15 mouse cellular contexts compared by ENCODE assay signal in the genomic region with DNA sequence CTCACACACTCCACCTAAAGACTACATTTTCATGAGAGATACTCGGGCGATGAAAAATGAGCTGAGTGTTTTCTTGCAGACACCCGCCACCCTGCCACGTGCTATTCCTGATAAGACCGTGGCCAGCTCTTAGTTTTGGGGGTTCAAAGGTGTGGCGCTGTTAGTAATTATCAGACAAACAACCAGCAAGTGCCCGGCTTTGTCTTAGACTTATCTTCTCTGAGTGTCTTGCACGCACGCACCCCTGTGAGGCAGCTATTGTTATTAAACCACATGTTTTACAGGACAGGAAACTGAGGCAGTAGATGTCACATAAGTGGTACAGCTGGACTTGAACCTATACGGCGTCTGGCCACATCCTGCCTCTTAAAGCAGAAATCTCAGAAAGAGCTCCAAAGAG. TPM values are rescaled to one million over a fixed set of nuclear protein-coding genes. Genes with fewer than 3 reads are reported as not detected.
DNase-seq lines count a peak whose midpoint lies in the region; ATAC-seq lines count a peak whose summit lies in the region.
"Had no signal": no experiment of that assay in that cellular context is flagged by ENCODE, and none has a peak within 500 bp of the region (broad histone marks: within the 10 kb centered on the region; RNA-seq: fewer than 3 reads in every experiment).

No protein-coding gene starts in this region.

- no peaks in the 10 kb centered on the region for H3K9me3 ChIP-seq in heart, embryonic 15.5 days (replicated peaks)
- no peaks in the 10 kb centered on the region for H3K9me3 ChIP-seq in liver, embryonic 11.5 days (ENCODE audit: control insufficient read depth, low read length)
- no peaks in the 10 kb centered on the region for H3K9me3 ChIP-seq in forebrain, embryonic 14.5 days (replicated peaks; ENCODE audit: control insufficient read depth, low read length)
- H3K9me3 ChIP-seq: embryonic facial prominence, embryonic 13.5 days; forebrain, embryonic 15.5 days; limb, embryonic 15.5 days had no signal

- H3K27me3 ChIP-seq in heart, embryonic 15.5 days: no peaks in the 10 kb centered on the region
- no peaks in the 10 kb centered on the region for H3K27me3 ChIP-seq in liver, embryonic 11.5 days (replicated peaks; ENCODE audit: control insufficient read depth, insufficient read depth, low read length)
- H3K27me3 ChIP-seq in forebrain, embryonic 14.5 days (replicated peaks; ENCODE audit: control insufficient read depth, insufficient read depth, low read length): no peaks in the 10 kb centered on the region
- H3K27me3 ChIP-seq: embryonic facial prominence, embryonic 13.5 days; forebrain, embryonic 15.5 days; limb, embryonic 15.5 days had no signal

- no peaks in the 10 kb centered on the region for H3K36me3 ChIP-seq in heart, embryonic 15.5 days
- H3K36me3 ChIP-seq in liver, embryonic 11.5 days (ENCODE audit: control insufficient read depth, insufficient read depth, low read length): no peaks in the 10 kb centered on the region
- H3K36me3 ChIP-seq in forebrain, embryonic 14.5 days (ENCODE audit: control insufficient read depth, insufficient read depth, low read length): no peaks in the 10 kb centered on the region
- H3K36me3 ChIP-seq: embryonic facial prominence, embryonic 13.5 days; forebrain, embryonic 15.5 days; limb, embryonic 15.5 days had no signal

- H3K4me1 ChIP-seq in heart, embryonic 15.5 days (replicated peaks): peaks cover 39% of the 10 kb centered on the region
- H3K4me1 ChIP-seq in liver, embryonic 11.5 days (replicated peaks; ENCODE audit: control insufficient read depth, insufficient read depth, low read length): peaks cover 48% of the 10 kb centered on the region
- no peaks in the 10 kb centered on the region for H3K4me1 ChIP-seq in forebrain, embryonic 14.5 days (ENCODE audit: control insufficient read depth, insufficient read depth, low read length)
- H3K4me1 ChIP-seq: forebrain, embryonic 15.5 days had no signal

- H3K27ac ChIP-seq in heart, embryonic 15.5 days: 0 out of 2 replicates have a peak overlapping the region, but pooled peaks have one; percentile 0
- H3K27ac ChIP-seq in liver, embryonic 11.5 days (ENCODE audit: low read depth, low read length): peak overlapping the region; percentile 93
- no peak overlapping the region for H3K27ac ChIP-seq in forebrain, embryonic 14.5 days (ENCODE audit: low read depth, low read length)
- H3K27ac ChIP-seq: embryonic facial prominence, embryonic 13.5 days; forebrain, embryonic 15.5 days; kidney, postnatal 0 days; limb, embryonic 15.5 days had no signal

- no peak overlapping the region for H3K9ac ChIP-seq in heart, embryonic 15.5 days
- peak overlapping the region; percentile 45 for H3K9ac ChIP-seq in liver, embryonic 11.5 days (ENCODE audit: low read depth, low read length)
- no peak overlapping the region for H3K9ac ChIP-seq in forebrain, embryonic 14.5 days (ENCODE audit: low read length)
- H3K9ac ChIP-seq: embryonic facial prominence, embryonic 13.5 days; forebrain, embryonic 15.5 days; limb, embryonic 15.5 days had no signal

- no peak for ATAC-seq in heart, embryonic 15.5 days (replicated peaks; ENCODE audit: insufficient number of reproducible peaks, insufficient read depth, low FRiP score, low read depth)
- ATAC-seq in liver, embryonic 11.5 days (replicated peaks; ENCODE audit: low FRiP score): peak; percentile 86
- ATAC-seq in forebrain, embryonic 14.5 days: no peak
- no peak for ATAC-seq in cerebellum, adult (ENCODE audit: insufficient number of reproducible peaks, low FRiP score, low TSS enrichment)
- ATAC-seq: forebrain, embryonic 15.5 days; inflammation-experienced regulatory T-cells, adult 6 months had no signal

- no peak overlapping the region for H3K4me2 ChIP-seq in heart, embryonic 15.5 days
- H3K4me2 ChIP-seq in liver, embryonic 11.5 days: peak overlapping the region; percentile 33
- no peak overlapping the region for H3K4me2 ChIP-seq in forebrain, embryonic 14.5 days (ENCODE audit: low read length)
- H3K4me2 ChIP-seq: embryonic facial prominence, embryonic 13.5 days; forebrain, embryonic 15.5 days; limb, embryonic 15.5 days; midbrain, embryonic 11.5 days had no signal

- DNase-seq in heart, postnatal 4 days: no peak
- peak; percentile 73 for DNase-seq in c-Kit-negative CD71-positive TER-119-positive erythroid progenitor cells, embryonic 14.5 days (ENCODE audit: low read depth, low spot score)
- peak; percentile 45 for DNase-seq in liver, embryonic 11.5 days (ENCODE audit: low spot score)
- DNase-seq in spleen, postnatal 10 days (ENCODE audit: low spot score in 2 of 2): peak; percentile 50 to 76
- no peak for DNase-seq in forebrain, embryonic 14.5 days (ENCODE audit: low spot score)
- DNase-seq: adrenal gland, adult 8-10 months; retina, postnatal 1 day had no signal

- H3K4me3 ChIP-seq in heart, embryonic 15.5 days: no peak overlapping the region
- H3K4me3 ChIP-seq in liver, embryonic 11.5 days (ENCODE audit: low read depth, low read length): no peak overlapping the region
- no peak overlapping the region for H3K4me3 ChIP-seq in forebrain, embryonic 14.5 days (ENCODE audit: low read depth, low read length)
- H3K4me3 ChIP-seq: embryonic facial prominence, embryonic 13.5 days; forebrain, embryonic 15.5 days; limb, embryonic 15.5 days had no signal

- 47% methylated on average over 11 of the region's 11 CpGs for WGBS in heart, embryonic 15.5 days
- 35% methylated on average over 11 of the region's 11 CpGs for whole genome bisulfite sequencing in liver, embryonic 11.5 days
- 88% methylated on average over 11 of the region's 11 CpGs for WGBS in forebrain, embryonic 14.5 days

RNA-seq across cellular contexts. Expression of a gene that starts 54.3 kb away (rescaled TPM):
- 50.9 and 54.1 TPM in 2 replicates for polyA plus RNA-seq in heart, embryonic 15.5 days (2015; fragmentation: Nextera tagmentation; extraction: Ambion mirVana)
- total RNA-seq in heart, postnatal 4 days (2021): 10 to 100 TPM; 85.0 to 86.1 TPM
- polyA plus RNA-seq in liver, embryonic 11.5 days (2014; fragmentation: Nextera tagmentation; extraction: Ambion mirVana): 18.9 and 21.8 TPM in 2 replicates
- polyA plus RNA-seq in forebrain, embryonic 14.5 days (2014; fragmentation: Nextera tagmentation; extraction: Ambion mirVana): 5.7 and 6.9 TPM in 2 replicates

Comparison
In these comparisons a context has a peak if more than half of its experiments do, and no peak if none do; other contexts are left out.
1. DNase-seq: peak in c-Kit-negative CD71-positive TER-119-positive erythroid progenitor cells, embryonic 14.5 days (single experiment), liver, embryonic 11.5 days (single experiment) and spleen, postnatal 10 days (2 of 2); none in heart, postnatal 4 days (single experiment) and forebrain, embryonic 14.5 days (single experiment).